Mouse (Mus musculus) limb, embryonic 12.5 days (tissue): ENCODE data around the gene Cbfa2t2. TPM values are rescaled to one million over a fixed set of nuclear protein-coding genes. Genes with fewer than 3 reads are reported as not detected.
A peak's percentile ranks its signal among the peaks of the same experiment; 100 is the strongest.

Source experiments
- ATAC-seq: fragments of 200-750 bp; cut with Nextera tagmentation; 2 replicates; pipeline ENCODE4 v1.8.0; 2017; ENCODE audit warnings: low read depth, moderate TSS enrichment; ENCODE audit not compliant: insufficient number of reproducible peaks, insufficient read depth, low FRiP score, low TSS enrichment
- H3K27ac ChIP-seq: fragments of 300-500 bp; sonication (generic); 2 replicates; pipeline ENCODE4 v1.5.1; 2016; ENCODE audit warnings: mild to moderate bottlenecking, moderate library complexity
- H3K27me3 ChIP-seq: fragments of 300-500 bp; sonication (generic); 2 replicates; pipeline ENCODE4 v1.6.1; 2016; ENCODE audit warnings: mild to moderate bottlenecking, moderate library complexity
- H3K36me3 ChIP-seq: fragments of 300-500 bp; sonication (generic); 2 replicates; pipeline ENCODE4 v1.6.1; 2016; ENCODE audit warnings: mild to moderate bottlenecking, moderate library complexity
- H3K4me1 ChIP-seq: fragments of 300-500 bp; sonication (generic); replicated peaks from 2 replicates; pipeline ENCODE4 v1.6.1; 2016
- H3K4me2 ChIP-seq: fragments of 300-500 bp; sonication (generic); 2 replicates; pipeline ENCODE4 v1.6.1; 2016; ENCODE audit warnings: mild to moderate bottlenecking, moderate library complexity
- H3K4me3 ChIP-seq: fragments of 300-500 bp; sonication (generic); replicated peaks from 2 replicates; pipeline ENCODE4 v1.5.1; 2016; ENCODE audit warnings: mild to moderate bottlenecking
- H3K9ac ChIP-seq: fragments of 300-500 bp; sonication (generic); replicated peaks from 2 replicates; pipeline ENCODE4 v1.6.1; 2016; ENCODE audit warnings: mild to moderate bottlenecking, moderate library complexity
- H3K9me3 ChIP-seq: fragments of 300-500 bp; sonication (generic); 2 replicates; pipeline ENCODE4 v1.6.1; 2016; ENCODE audit warnings: mild to moderate bottlenecking, moderate library complexity
- WGBS: fragments of 180-500 bp; shearing (Covaris S2); methylation state at CpG from one replicate; pipeline ENCODE4 v1.1.7; 2016; 5-methylcytosine and 5-hydroxymethylcytosine counted together
- polyA plus RNA-seq: library from polyadenylated mRNA; unstranded; fragments of >200 nt; fragmentation: Nextera tagmentation; extraction: Ambion mirVana; gene quantifications from 2 replicates; pipeline ENCODE4 v1.2.1, GENCODE M21; 2016

Cbfa2t2 gene
- polyA plus RNA-seq, 1 experiment from 2014 or later, result 57.8 TPM

DNA sequence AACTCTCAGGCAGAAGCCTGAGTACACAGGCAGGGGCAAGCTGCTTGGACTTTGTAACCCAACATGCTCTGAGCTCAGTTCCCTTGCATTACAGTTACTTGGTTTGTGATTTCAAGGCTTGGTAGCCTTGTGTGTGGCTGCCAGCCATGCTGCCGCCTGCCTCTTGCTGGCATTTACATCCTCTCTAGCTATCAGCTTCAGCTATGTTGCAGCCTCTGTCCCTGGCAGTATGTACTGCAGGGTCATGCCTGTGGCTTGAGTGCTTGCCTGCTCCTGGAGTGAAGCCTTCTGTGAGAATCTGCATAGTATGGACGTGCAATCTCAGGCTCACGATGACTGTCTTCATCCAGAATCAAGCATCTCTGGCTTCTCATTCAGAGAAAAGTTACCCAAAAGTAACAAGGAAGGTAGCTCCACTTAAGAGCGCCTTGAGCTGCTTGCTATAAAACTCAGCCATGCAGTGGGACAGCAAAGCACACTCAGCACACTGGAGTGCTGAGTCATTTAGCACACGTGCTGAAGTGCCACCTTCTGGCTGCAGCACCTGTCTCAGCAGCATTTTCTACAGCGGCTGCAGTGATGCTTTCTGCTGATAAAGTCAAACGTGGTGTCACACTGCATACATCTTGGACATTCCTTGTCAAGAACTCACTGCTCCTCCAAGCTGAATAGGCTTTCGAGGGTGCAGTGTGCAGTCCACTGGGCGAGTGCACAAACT, 71.4 kb downstream of the Cbfa2t2 start:
- H3K27ac ChIP-seq, result no peak overlapping the region
- no peak for ATAC-seq
- 76% methylated on average over 9 of the region's 9 CpGs for WGBS
- H3K4me1 ChIP-seq, result no peaks in the 10 kb centered on the region
- H3K27me3 ChIP-seq, result no peaks in the 10 kb centered on the region
- no peak overlapping the region for H3K4me2 ChIP-seq
- H3K4me3 ChIP-seq, result no peak overlapping the region
- no peaks in the 10 kb centered on the region for H3K9me3 ChIP-seq
- H3K9ac ChIP-seq, result no peak overlapping the region
- H3K36me3 ChIP-seq, result peaks cover 89% of the 10 kb centered on the region

DNA sequence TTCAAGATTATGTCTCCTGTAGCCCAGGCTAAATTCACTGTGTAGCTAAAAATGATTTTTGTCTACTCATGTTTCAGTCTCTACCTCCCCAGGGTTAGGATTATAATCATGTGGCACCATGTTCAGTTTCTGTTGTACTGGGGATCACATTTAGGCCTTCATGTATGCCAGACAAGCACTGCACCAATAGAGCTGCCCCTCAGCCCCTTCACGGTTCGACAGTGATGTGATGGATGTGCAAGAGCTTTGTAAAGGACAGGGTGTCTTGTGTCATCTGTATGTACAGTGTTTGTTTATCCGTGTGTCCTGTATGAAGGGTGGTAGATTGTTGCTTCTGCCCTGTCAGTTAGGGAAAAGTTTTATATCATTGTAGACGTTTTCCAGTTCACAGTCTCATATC, 72.2 kb downstream of the Cbfa2t2 start:
- Histone ChIP-seq H3K27me3 (no peaks in the 10 kb centered on the region), H3K9me3 (no peaks in the 10 kb centered on the region), H3K9ac (no peak overlapping the region), H3K4me3 (no peak overlapping the region), H3K4me1 (no peaks in the 10 kb centered on the region), H3K27ac (no peak overlapping the region), H3K36me3 (peaks cover 86% of the 10 kb centered on the region), H3K4me2 (no peak overlapping the region)
- no peak for ATAC-seq
- 91% methylated on average over 4 of the region's 4 CpGs for WGBS

DNA sequence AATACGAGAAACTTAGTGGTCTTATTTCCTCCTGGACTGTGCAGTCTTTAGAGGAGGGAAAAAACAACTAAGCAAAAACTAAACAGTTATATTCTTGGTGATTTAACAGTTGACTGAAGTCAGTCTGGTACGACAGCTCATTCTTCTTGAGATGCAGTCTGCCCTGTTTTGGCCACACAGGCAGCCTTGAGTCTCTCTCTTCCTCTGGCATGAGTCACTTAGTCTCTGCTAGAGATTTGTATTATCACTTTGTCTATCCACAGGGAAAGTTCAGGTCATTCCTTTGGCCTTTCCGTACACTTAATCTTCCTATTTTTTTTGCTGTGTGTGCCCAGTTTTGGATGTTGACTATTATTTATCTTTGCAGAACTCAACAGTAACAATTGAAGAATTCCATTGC, 73.9 kb downstream of the Cbfa2t2 start:
- H3K4me3 ChIP-seq, result no peak overlapping the region
- no peaks in the 10 kb centered on the region for H3K9me3 ChIP-seq
- no peaks in the 10 kb centered on the region for H3K27me3 ChIP-seq
- no peak overlapping the region for H3K4me2 ChIP-seq
- ATAC-seq, result no peak
- 97% methylated on average over 3 of the region's 3 CpGs for WGBS
- H3K4me1 ChIP-seq, result no peaks in the 10 kb centered on the region
- H3K36me3 ChIP-seq, result peaks cover 79% of the 10 kb centered on the region
- H3K27ac ChIP-seq, result no peak overlapping the region
- no peak overlapping the region for H3K9ac ChIP-seq

- 93% methylated on average over 3 of the region's 3 CpGs for WGBS
- H3K27ac ChIP-seq, result no peak overlapping the region
- H3K4me1 ChIP-seq, result no peaks in the 10 kb centered on the region
- no peak overlapping the region for H3K4me2 ChIP-seq
- no peak overlapping the region for H3K4me3 ChIP-seq
- no peaks in the 10 kb centered on the region for H3K9me3 ChIP-seq
- H3K9ac ChIP-seq, result no peak overlapping the region
- H3K27me3 ChIP-seq, result no peaks in the 10 kb centered on the region
- ATAC-seq, result no peak
- peaks cover 69% of the 10 kb centered on the region for H3K36me3 ChIP-seq
Measured at GRCm38 (mm10) chr2:154516944-154517343, 80.7 kb downstream of the Cbfa2t2 start.

DNA sequence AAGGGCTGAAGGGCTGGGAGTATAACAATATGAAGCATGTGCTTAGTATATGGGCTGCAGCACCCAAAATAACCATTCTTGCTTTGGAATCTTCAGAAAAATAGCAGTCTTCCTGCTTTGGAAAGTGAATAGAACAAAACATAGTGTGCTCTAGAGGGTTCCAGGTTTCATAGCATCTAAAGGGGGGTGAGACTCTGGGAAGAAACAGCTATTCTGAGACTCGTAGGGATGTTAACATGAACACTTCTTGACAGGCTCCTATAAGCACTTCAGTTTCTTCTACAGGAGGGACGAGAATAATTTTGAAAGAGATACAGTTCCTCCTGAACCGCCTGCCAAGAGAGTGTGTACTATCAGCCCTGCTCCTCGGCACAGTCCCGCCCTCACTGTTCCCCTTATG, 81.1 kb downstream of the Cbfa2t2 start:
- H3K4me2 ChIP-seq, result no peak overlapping the region
- no peaks in the 10 kb centered on the region for H3K27me3 ChIP-seq
- ATAC-seq, result no peak
- no peak overlapping the region for H3K9ac ChIP-seq
- WGBS, result 94% methylated on average over 5 of the region's 5 CpGs
- H3K9me3 ChIP-seq, result no peaks in the 10 kb centered on the region
- H3K4me3 ChIP-seq, result no peak overlapping the region
- H3K36me3 ChIP-seq, result peaks cover 68% of the 10 kb centered on the region
- H3K27ac ChIP-seq, result no peak overlapping the region
- H3K4me1 ChIP-seq, result no peaks in the 10 kb centered on the region

DNA sequence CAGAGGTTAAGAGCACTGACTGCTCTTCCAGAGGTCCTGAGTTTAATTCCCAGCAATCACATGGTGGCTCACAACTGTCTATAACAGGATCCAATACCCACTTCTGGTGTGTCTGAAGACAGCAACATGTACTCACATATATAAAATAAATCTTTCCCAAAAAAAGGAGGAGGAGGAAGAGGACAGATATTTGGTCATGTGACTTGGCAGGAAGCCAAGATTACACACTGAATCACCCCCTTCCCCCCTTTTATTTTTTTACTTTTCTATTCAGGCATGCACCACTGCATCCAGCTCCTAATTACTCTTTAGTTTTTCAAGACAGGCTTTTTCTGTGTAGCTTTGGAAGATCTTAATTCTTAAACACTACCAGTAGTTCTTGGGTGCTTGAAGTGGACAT, 85.2 kb downstream of the Cbfa2t2 start:
- ATAC-seq, result no peak
- no peak overlapping the region for H3K4me3 ChIP-seq
- H3K36me3 ChIP-seq, result peaks cover 77% of the 10 kb centered on the region
- no peaks in the 10 kb centered on the region for H3K4me1 ChIP-seq
- H3K9me3 ChIP-seq, result no peaks in the 10 kb centered on the region
- no peak overlapping the region for H3K27ac ChIP-seq
- H3K27me3 ChIP-seq, result no peaks in the 10 kb centered on the region
- H3K4me2 ChIP-seq, result no peak overlapping the region
- H3K9ac ChIP-seq, result no peak overlapping the region

DNA sequence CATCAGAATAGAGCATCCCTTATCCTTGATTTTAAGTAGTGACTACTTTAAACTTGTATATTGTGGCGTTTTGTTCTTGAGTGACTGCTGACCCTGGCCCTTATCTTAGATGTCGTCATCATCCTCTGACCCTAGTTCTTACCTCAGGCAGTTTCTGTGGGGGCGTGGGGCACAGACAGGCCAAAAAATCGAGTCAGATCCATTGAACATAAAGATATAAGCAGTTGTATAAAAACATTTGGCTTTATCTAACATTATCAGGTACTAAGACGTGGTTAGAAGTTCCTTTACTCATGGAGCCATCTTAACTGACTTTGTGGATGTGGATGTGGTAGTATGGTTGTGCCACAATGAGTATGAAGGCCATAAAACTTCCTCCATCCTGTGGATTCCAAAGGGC, 86.1 kb downstream of the Cbfa2t2 start:
- Histone ChIP-seq H3K36me3 (peaks cover 79% of the 10 kb centered on the region), H3K27ac (no peak overlapping the region), H3K9ac (no peak overlapping the region), H3K4me1 (no peaks in the 10 kb centered on the region), H3K27me3 (no peaks in the 10 kb centered on the region), H3K4me2 (no peak overlapping the region), H3K9me3 (no peaks in the 10 kb centered on the region), H3K4me3 (no peak overlapping the region)
- no peak for ATAC-seq
- WGBS, result 93% methylated on average over 5 of the region's 5 CpGs

GRCm38 (mm10) chr2:154525285-154525684, 89.0 kb downstream of the Cbfa2t2 start:
- H3K4me3 ChIP-seq, result no peak overlapping the region
- ATAC-seq, result no peak
- no peaks in the 10 kb centered on the region for H3K4me1 ChIP-seq
- H3K27me3 ChIP-seq, result no peaks in the 10 kb centered on the region
- H3K9ac ChIP-seq, result no peak overlapping the region
- no peak overlapping the region for H3K4me2 ChIP-seq
- no peaks in the 10 kb centered on the region for H3K9me3 ChIP-seq
- peaks cover 85% of the 10 kb centered on the region for H3K36me3 ChIP-seq
- 94% methylated on average over 2 of the region's 2 CpGs for WGBS
- no peak overlapping the region for H3K27ac ChIP-seq

- Histone ChIP-seq H3K36me3 (peaks cover 87% of the 10 kb centered on the region), H3K4me2 (no peak overlapping the region), H3K4me3 (no peak overlapping the region), H3K9ac (no peak overlapping the region), H3K27ac (no peak overlapping the region), H3K27me3 (no peaks in the 10 kb centered on the region), H3K9me3 (no peaks in the 10 kb centered on the region), H3K4me1 (no peaks in the 10 kb centered on the region)
- 85% methylated on average over 3 of the region's 3 CpGs for WGBS
- ATAC-seq, result no peak
Measured at GRCm38 (mm10) chr2:154526531-154526930, 90.2 kb downstream of the Cbfa2t2 start.

GRCm38 (mm10) chr2:154532888-154533287, 96.6 kb downstream of the Cbfa2t2 start:
- peaks cover 94% of the 10 kb centered on the region for H3K36me3 ChIP-seq
- WGBS, result 73% methylated on average over 3 of the region's 3 CpGs
- no peak overlapping the region for H3K4me3 ChIP-seq
- H3K27me3 ChIP-seq, result no peaks in the 10 kb centered on the region
- ATAC-seq, result no peak
- H3K27ac ChIP-seq, result no peak overlapping the region
- no peak overlapping the region for H3K9ac ChIP-seq
- H3K9me3 ChIP-seq, result no peaks in the 10 kb centered on the region
- H3K4me2 ChIP-seq, result no peak overlapping the region
- H3K4me1 ChIP-seq, result no peaks in the 10 kb centered on the region

GRCm38 (mm10) chr2:154534704-154535270, 98.5 kb downstream of the Cbfa2t2 start:
- WGBS, result 89% methylated on average over 12 of the region's 12 CpGs
- Histone ChIP-seq H3K27me3 (no peaks in the 10 kb centered on the region), H3K9ac (no peak overlapping the region), H3K4me2 (no peak overlapping the region), H3K36me3 (peaks cover 80% of the 10 kb centered on the region), H3K4me1 (no peaks in the 10 kb centered on the region), H3K9me3 (no peaks in the 10 kb centered on the region), H3K27ac (no peak overlapping the region), H3K4me3 (no peak overlapping the region)
- ATAC-seq, result no peak

DNA sequence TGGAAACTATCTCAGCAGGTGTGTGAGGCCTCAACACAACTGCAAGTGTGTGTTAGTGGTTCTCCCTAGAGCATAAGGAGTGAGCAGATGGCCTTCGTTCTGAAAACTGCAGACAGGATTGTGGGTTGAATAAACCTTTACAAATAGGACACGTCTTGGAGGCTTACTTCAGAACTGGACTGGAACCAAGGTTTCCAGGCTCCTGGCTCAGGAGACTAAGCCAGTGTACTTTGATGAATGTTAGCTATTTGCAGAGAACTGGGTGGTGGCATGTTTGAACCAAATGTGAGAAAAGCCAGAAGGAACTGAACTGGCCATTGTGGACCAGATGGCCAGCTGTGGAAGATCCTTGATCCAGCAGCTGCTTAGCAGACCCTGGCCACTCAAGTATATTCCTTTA, 102.0 kb downstream of the Cbfa2t2 start:
- Histone ChIP-seq H3K4me1 (no peaks in the 10 kb centered on the region), H3K27me3 (no peaks in the 10 kb centered on the region), H3K9ac (no peak overlapping the region), H3K9me3 (no peaks in the 10 kb centered on the region), H3K4me3 (no peak overlapping the region), H3K36me3 (peaks cover 48% of the 10 kb centered on the region), H3K4me2 (no peak overlapping the region), H3K27ac (0 out of 2 replicates have a peak overlapping the region, but pooled peaks have one; percentile 5)
- ATAC-seq, result no peak
- WGBS, result 67% methylated on average over 2 of the region's 2 CpGs
